Mouse (Mus musculus) gastrocnemius, postnatal 10 days (tissue): ENCODE measurements around the gene Armc9. TPM values are rescaled to one million over a fixed set of nuclear protein-coding genes. Genes with fewer than 3 reads are reported as not detected.

ENCODE experiments used
- DNase-seq: peaks from one replicate; pipeline ENCODE4 v3.0.0; 2021; ENCODE audit warnings: mixed read lengths
- total RNA-seq, 2 experiments: library from RNA; stranded (reverse); gene quantifications; 2 replicates each; pipeline ENCODE4 v1.2.3; 2021

Armc9 gene
- total RNA-seq, 2 experiments from 2014 or later = 2.7 to 6.0 TPM

GRCm38 (mm10) chr1:86281781-86282536, 127.4 kb downstream of the Armc9 start:
- DNase-seq = peak; percentile 20

- no peak for DNase-seq
Observed at GRCm38 (mm10) chr1:86284101-86284500, 129.5 kb downstream of the Armc9 start.

DNA sequence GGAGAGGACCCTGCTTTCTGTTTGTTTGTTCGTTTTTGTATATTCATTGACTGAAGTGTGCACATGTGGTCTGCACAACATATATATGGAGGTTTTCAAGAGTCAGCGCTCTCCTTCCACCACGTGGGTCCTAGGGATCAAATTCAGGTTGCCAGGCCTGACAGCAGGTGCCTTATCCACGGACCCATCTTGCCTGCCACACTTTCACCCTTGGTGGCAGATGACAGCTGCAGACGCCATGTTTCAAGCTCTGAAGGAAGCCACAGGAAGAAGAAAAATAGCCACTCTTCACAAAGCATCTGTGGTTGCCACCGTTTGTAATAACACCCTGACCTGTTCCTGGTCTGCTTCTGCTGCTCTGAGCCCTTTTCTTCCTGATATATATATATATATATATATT, 130.7 kb downstream of the Armc9 start:
- DNase-seq = no peak

- DNase-seq = no peak
Observed at GRCm38 (mm10) chr1:86287473-86287872, 132.9 kb downstream of the Armc9 start.

GRCm38 (mm10) chr1:86290452-86290851, 135.9 kb downstream of the Armc9 start:
- no peak for DNase-seq

DNA sequence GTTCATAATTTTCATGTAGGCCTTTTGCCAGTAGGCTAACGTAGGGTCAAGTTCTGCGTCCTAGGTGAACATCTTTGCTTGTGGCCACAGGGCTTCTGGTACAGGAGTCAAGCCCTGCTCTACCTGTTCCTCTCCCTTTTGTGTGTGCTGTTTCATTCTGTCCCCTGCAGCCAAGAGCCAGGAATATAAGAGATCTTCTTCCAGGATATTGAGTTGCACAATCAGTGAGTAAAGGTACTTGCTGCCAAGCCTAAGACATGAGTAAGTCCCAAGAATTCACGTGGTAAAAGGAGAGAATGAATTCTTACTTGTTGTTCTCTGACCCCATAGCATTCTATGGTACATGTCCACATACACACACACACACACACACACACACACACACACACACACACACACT, 138.5 kb downstream of the Armc9 start:
- DNase-seq = no peak

GRCm38 (mm10) chr1:86293868-86294267, 139.3 kb downstream of the Armc9 start:
- DNase-seq = no peak

GRCm38 (mm10) chr1:86294472-86294871, 139.9 kb downstream of the Armc9 start:
- no peak for DNase-seq

DNA sequence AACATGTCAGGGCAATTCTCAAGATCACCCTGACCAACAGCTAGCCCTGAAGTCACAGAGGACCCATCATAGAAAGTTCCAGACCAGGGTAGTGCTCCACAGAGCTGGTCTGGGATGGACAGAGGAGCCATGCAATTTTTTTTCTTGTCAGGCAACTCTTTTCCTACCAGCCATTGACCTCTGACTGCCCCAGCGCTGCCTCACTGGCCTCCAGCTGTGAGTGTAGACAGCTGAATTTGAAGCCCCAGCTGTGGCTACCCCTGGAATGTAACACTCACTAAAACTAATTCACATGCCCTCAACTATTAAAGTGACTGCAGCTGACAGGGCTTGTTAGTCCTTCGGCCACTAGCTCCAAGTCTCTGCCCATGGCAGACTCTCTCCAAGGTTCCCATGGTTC, 145.5 kb downstream of the Armc9 start:
- no peak for DNase-seq

DNA sequence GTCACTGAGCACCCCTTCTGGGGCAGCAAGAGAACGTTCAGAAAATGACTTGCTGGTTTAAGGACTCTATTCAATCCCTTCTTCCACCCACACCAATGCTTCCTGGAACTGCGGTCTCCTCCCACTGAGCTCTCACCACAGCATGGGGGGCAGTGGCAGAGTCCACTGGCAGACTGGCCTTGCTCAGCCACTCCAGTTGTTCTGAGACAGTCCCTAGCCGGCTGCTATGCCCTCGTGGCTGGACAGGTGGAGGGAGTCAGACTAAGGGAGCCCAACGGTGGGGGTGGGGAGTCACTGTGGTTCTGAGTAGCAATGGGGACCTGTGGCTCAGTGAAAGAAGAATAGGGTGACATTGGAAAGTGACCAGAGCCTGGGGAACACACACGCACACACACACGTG, 146.2 kb downstream of the Armc9 start:
- no peak for DNase-seq

DNA sequence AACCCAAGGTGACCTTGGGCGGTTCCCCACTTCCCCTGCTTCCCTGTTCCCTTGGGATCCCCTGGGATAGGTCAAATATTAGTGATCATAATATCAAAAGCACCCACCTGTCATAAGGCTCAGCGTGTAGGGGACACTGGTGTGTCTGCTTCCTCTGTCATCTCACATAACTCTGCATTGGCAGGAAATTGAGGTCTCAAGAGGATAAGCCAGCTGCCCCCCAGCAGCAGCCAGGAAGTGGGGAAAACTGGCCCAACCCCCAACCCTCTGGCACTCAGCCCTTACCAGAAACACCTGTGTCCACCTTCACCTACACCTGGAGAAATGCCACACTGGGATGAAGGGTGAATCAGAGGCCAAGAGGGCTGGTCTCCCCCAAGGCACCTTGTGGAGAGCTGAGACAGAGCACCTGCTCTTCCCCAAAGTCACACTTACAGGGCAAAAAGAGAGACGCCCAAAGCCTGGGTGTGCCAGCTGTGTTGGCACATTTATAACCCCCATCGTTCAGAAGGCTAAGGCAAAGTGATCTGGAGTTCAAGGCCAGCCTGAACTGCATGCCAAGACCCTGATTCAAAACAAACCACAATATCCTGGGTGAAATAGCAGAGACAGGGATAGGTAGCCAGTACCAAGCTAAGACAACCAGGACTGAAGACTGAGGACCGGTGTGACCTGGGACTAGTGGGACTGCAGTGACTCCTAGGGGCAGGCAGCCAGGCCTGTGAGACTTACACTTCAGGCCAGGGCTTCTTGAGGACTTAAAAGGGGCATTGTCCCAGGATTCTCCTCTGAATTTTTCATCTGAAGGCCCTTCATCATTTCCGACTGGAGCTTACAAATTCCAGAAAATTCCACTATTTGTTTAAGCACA, 146.9 kb downstream of the Armc9 start:
- DNase-seq = no peak

- DNase-seq = no peak
Observed at GRCm38 (mm10) chr1:86302532-86302931, 148.0 kb downstream of the Armc9 start, which contains the start of gene B3gnt7. B3gnt7 (plus strand) TSS chr1:86302832.

DNA sequence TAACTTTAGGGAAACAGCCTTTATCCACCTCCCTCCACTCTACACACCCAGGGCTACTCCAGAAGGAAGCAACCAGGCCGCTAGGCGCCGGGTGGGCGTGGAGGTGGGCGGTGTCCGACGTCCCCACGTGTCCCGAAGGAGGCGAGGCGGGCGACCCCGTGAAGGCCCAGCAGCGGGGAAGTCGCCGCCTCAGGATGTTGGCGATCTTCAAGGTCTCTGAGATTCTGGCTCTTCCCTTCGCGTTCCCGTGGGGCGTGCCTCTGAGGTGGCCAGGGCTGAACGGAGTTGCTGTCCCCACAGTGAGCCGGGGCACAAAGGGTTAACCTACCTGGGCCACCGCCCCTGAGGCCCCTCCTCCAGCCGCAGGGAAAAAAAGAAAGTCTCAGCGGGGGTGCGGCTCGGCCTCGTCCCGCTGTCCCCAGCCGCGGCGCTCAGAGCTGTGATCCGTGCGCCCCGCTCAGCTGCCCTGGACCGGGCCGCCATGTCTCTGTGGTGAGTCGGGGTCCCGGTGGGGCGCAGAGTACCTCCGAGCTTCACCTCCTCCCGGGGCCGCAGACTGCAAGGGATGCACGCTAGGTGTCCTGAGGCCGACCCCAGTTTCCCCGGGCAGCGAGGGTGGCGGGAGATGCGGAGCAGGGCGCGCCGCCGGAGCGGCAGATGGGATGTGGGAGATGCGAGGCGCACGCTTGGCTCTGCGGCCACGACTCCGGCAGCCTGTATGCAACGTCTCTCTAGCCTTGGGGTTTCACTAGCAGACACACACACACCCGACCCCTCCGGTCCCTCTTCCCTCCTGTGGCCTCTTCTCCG, 148.7 kb downstream of the Armc9 start:
- DNase-seq = peak; percentile 64

DNA sequence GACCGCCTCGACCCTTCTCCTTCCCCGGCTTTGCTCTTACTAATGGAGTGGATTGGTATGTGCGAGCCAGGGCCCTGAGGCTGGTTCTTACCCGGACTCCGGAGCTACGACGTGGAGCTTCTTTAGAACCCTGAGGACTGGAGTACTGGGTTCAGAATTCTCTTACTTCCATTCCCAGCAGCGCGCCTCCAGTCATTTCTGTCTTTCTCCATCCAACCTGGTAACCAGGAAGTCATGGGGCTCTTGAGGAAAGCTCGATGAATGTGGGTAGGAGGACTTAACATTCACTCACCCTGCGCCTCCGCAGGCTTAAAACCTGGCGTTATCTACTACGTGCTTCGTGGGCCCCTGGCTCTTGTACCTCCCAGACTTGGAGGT, 149.3 kb downstream of the Armc9 start:
- no peak for DNase-seq

DNA sequence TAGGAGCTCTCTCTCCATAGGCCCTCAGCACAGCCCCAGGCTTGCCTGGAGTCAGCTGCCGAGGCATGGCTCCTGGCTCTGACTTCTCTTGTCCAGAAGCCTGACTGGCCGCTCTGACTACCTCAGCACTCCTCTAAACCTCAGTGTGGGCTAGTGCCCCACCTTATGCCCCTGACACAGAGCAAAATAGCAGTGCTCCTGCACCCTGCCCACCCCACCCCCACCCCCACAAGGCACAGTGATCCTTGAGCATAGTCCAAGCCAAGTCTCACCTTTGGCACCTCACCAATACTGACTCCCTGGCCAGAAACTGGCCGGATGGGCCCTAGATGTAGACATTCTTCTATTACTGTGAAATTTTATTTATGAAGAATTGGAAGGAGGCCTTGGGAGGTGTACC, 152.1 kb downstream of the Armc9 start:
- DNase-seq = no peak

- no peak for DNase-seq
Observed at GRCm38 (mm10) chr1:86307177-86307762, 152.7 kb downstream of the Armc9 start.

- DNase-seq = no peak
Observed at GRCm38 (mm10) chr1:86307871-86308641, 153.5 kb downstream of the Armc9 start.

DNA sequence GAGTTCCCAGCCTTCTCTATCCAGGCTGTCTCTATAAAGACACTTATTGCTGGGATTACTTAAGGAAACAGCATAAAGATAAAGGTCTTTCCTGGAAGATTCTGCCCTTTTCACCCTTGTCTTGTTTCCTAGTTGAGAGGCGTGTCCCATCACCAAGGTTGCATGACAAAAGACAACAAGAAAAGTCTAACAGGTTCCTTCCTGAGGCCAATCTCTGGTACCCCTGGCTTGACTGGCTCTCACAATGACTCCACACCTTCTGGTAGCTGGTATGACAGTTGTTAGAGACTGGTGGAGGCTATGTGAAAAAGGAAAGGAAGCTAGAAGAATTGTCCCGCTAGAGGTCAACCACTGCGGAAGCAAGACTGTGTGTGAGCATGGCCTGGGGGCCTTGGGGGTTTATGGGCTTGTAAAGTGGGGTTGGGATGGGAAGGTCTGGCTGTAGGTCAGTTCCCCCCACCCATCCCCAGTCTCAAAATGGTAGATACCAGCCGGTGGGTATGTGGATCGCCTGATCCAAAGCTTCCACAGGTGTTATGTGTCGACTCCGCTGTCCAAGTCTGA, 154.8 kb downstream of the Armc9 start:
- no peak for DNase-seq

DNA sequence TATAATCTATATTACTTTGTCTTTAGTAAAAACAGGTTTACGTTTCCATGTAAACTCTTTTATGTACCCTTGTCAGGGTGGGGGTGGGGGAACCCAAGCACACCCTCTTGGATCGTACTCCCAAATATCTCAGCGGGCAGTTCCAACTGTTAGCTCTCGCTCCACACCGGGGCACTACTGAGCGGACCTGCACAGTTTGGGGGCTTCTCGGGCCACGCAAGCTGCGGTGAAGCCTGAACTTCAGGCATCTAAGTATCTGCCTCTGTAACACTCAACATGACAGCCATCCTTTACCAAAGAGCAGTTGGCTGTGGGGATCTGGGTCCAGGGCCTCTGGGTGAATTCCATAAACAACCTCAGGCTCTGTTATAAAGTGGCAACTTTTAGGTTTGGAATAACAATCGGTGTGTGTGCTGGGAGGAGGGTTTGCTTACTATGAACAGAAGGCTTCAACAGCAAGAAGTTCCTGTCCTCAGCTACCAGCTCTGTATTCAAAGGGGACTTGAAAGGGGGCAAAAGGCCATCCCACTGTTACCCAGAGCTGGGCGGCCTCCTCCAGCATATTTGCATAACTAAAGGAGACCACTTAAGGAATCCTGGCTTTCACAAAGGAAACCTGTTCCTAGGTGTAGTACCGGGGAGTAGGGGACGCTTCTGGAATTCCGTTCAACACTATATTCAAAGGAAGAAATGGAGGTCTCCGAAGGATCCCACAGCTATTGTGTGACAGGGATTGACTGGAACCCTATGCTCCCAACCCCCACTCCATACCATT, 156.1 kb downstream of the Armc9 start:
- DNase-seq = no peak

DNA sequence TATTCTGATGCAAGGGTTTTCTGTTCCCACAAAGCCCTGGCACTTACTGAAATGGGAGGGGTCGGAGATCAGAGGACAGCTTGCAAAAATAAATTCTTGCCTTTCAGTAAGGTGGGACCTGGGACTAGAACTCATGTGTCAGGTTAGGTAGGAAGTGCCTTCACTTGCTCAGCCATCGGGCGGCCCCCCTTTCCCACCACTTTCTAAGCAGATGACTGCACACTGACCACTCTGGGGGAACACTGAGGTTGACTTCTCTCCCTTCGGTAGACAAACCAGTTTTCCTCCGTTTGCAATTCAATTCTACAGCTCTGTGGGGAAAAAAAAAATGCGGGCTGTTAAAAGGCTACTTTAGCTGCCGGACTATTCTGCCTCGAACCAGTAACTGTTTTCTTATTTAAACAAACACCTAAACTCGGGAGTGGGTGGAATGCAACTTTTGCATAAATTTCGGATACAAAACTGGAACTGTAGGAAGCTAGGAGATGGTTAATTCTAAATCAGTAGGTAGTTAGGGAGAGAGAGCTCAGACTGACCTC, 157.0 kb downstream of the Armc9 start:
- no peak for DNase-seq
